Mouse (Mus musculus) MEL (cell line): Measurements from ENCODE around the gene Fam102a.

Experiments
- CHD1 ChIP-seq: IDR thresholded peaks from 2 replicates; pipeline ENCODE4 v1.6.1; 2012; ENCODE audit warnings: low read depth, mild to moderate bottlenecking, inconsistent platforms, low read length, improper control_type of control experiment
- CTCF ChIP-seq, 3 experiments: IDR thresholded peaks in 2 of 3; conservative IDR thresholded peaks in 1 of 3; 2 replicates each; pipeline ENCODE4 v1.5.1; 2011 to 2012; ENCODE audit warnings: low read length in 3 of 3, low read depth in 2 of 3, mild to moderate bottlenecking in 2 of 3, improper control_type of control experiment in 1 of 3, inconsistent platforms in 1 of 3, mixed read lengths in 1 of 3, moderate library complexity in 1 of 3; ENCODE audit not compliant: control insufficient read depth in 1 of 3, insufficient read depth in 1 of 3, poor library complexity in 1 of 3, severe bottlenecking in 1 of 3
- EP300 ChIP-seq, 2 experiments: IDR thresholded peaks; 2 replicates each; pipeline ENCODE4 v1.6.1; 2011; ENCODE audit warnings: improper control_type of control experiment in 2 of 2, low read length in 2 of 2, low read depth in 1 of 2, mild to moderate bottlenecking in 1 of 2
- MAX ChIP-seq: IDR thresholded peaks from 2 replicates; pipeline ENCODE4 v1.6.1; 2011; ENCODE audit warnings: low read length, improper control_type of control experiment
- MXI1 ChIP-seq: IDR thresholded peaks from 2 replicates; pipeline ENCODE4 v1.6.1; 2011; ENCODE audit warnings: mild to moderate bottlenecking, low read depth, low read length, improper control_type of control experiment
- NRF1 ChIP-seq: IDR thresholded peaks from 2 replicates; pipeline ENCODE4 v1.6.1; 2014; ENCODE audit warnings: low read depth, mild to moderate bottlenecking, inconsistent platforms, low read length, improper control_type of control experiment, moderate library complexity; ENCODE audit not compliant: poor library complexity, insufficient read depth, severe bottlenecking
- SIN3A ChIP-seq: IDR thresholded peaks from 2 replicates; pipeline ENCODE4 v1.6.1; 2012; ENCODE audit warnings: low read length, improper control_type of control experiment, inconsistent platforms
- USF2 ChIP-seq, 2 experiments: IDR thresholded peaks; 2 replicates each; pipeline ENCODE4 v1.6.1; 2011 to 2012; ENCODE audit warnings: improper control_type of control experiment in 2 of 2, low read length in 2 of 2, borderline replicate concordance in 1 of 2, inconsistent platforms in 1 of 2, low read depth in 1 of 2, mild to moderate bottlenecking in 1 of 2; ENCODE audit not compliant: insufficient read depth in 1 of 2
- ZMIZ1 ChIP-seq: IDR thresholded peaks from 2 replicates; pipeline ENCODE4 v1.6.1; 2012; ENCODE audit warnings: low read depth, mild to moderate bottlenecking, inconsistent platforms, low read length, improper control_type of control experiment, moderate library complexity
- ZNF384 ChIP-seq: IDR thresholded peaks from 2 replicates; pipeline ENCODE4 v1.6.1; 2012; ENCODE audit warnings: low read depth, mild to moderate bottlenecking, inconsistent platforms, low read length, improper control_type of control experiment

DNA sequence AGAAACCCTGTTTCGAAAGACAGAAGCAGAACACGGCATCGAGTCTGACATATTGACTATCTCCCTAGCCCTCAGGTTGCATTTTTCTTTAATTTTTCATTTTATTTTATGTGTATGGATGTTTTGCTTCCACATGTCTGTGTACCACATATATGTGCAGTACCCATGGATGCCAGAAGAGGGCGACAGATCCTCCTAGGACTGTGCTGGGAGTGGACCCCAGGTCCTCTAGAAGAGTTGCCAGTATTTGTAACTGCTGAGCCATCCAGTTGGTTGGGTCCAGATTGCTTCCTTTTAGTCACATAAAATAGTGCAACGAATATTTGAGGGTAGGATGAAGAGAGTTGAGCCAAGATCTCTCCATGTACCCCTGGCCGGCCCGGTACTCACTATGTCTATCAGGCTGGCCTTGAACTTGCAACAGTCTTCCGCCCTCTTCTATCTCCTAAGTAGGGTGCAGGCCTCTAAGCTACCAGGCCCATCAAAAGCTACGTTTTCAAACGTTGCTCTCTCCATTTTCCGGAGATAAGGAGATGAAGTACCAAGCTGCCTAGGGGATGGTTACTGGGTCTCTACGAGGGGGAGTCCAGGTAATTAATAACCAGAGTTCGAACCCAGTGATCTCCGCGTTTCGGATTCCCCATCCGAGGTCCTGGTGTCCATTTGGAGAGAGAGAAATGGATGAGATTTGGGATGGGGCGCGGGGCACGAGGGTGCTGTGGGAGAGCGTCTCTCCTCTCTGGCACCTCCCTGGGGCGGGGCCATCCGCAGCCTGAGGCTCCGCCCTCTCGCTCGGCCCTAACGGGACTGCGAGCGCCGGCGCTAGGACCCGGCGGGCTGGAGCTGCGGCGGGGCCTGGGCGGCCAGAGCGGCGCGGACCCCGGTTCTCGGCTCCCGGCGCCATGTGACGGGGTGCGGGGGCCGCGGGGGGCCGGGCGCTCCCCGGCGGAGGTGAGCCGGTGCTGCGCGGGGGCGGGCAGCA, 71.3 kb downstream of the Fam102a start:
- peak; percentile 71 to 93 (median 75) for TF ChIP-seq CTCF (IDR thresholded peaks at IDR 0.05 in 2 of 3, conservative IDR thresholded peaks at IDR 0.05 in 1 of 3; ENCODE audit: control insufficient read depth in 1 of 3, insufficient read depth in 1 of 3, low read depth in 2 of 3, low read length in 3 of 3, poor library complexity in 1 of 3, severe bottlenecking in 1 of 3)
- peak; percentile 60; the same call in 1 of the 2 replicates for TF ChIP-seq SIN3A
- TF ChIP-seq NRF1, result 0 out of 2 replicates have a peak, but pooled peaks have one; percentile 31
- TF ChIP-seq MXI1, result peak; percentile 79; the same call in 1 of the 2 replicates
- no peak for TF ChIP-seq ZMIZ1
- no peak; the same call in 1 of the 2 replicates for TF ChIP-seq MAX
- peak; percentile 14 to 26; a peak in 1 of 4 replicates for TF ChIP-seq EP300 (IDR thresholded peaks at IDR 0.05; ENCODE audit: low read depth in 1 of 2, low read length in 2 of 2)
- TF ChIP-seq ZNF384, result no peak
- no peak for TF ChIP-seq USF2 (IDR thresholded peaks at IDR 0.05; ENCODE audit: borderline replicate concordance in 1 of 2, insufficient read depth in 1 of 2, low read depth in 1 of 2, low read length in 2 of 2)
- 0 out of 2 replicates have a peak, but pooled peaks have one; percentile 20 for TF ChIP-seq CHD1
